Mouse (Mus musculus): ENCODE results near the gene Cyth1.
A peak's percentile ranks its signal among the peaks of the same experiment; 100 is the strongest.

Cyth1 gene

GRCm38 (mm10) chr11:118196824-118197388 lies 51.5 kb downstream of the Cyth1 start:
- DNase-seq, result peak in 1 of 2 experiments; percentile 34

GRCm38 (mm10) chr11:118193390-118194147 lies 54.8 kb downstream of the Cyth1 start:
- DNase-seq, result peak; percentile 79 to 87

- DNase-seq, result no peak
These were observed 55.4 kb downstream of the Cyth1 start for GRCm38 (mm10) chr11:118192973-118193372.

GRCm38 (mm10) chr11:118182768-118183167 lies 65.6 kb downstream of the Cyth1 start:
- no peak for DNase-seq

- no peak for DNase-seq
These were observed 66.0 kb downstream of the Cyth1 start for GRCm38 (mm10) chr11:118182353-118182752.

GRCm38 (mm10) chr11:118180199-118180598 lies 68.2 kb downstream of the Cyth1 start:
- no peak for DNase-seq

GRCm38 (mm10) chr11:118178236-118178635 lies 70.2 kb downstream of the Cyth1 start:
- DNase-seq, result no peak

- no peak for DNase-seq
These were observed 73.6 kb downstream of the Cyth1 start for GRCm38 (mm10) chr11:118174752-118175151.

- peak in 1 of 2 experiments; percentile 37 for DNase-seq
These were observed 75.6 kb downstream of the Cyth1 start for GRCm38 (mm10) chr11:118172768-118173167.

GRCm38 (mm10) chr11:118170333-118170732 lies 78.1 kb downstream of the Cyth1 start:
- DNase-seq, result peak; percentile 74 to 85

GRCm38 (mm10) chr11:118168714-118169113 lies 79.7 kb downstream of the Cyth1 start:
- DNase-seq, result peak; percentile 65 to 66

GRCm38 (mm10) chr11:118166626-118167025 lies 81.8 kb downstream of the Cyth1 start:
- DNase-seq, result no peak

GRCm38 (mm10) chr11:118165681-118166080 lies 82.7 kb downstream of the Cyth1 start:
- DNase-seq, result peak; percentile 51 to 60

- peak; percentile 86 to 89 for DNase-seq
These were observed 83.8 kb downstream of the Cyth1 start for GRCm38 (mm10) chr11:118164566-118164965.

- DNase-seq, result peak; percentile 52 to 54
These were observed 86.1 kb downstream of the Cyth1 start for GRCm38 (mm10) chr11:118162245-118162644.

GRCm38 (mm10) chr11:118161240-118161639 lies 87.2 kb downstream of the Cyth1 start:
- DNase-seq, result no peak

- no peak for DNase-seq
These were observed 87.6 kb downstream of the Cyth1 start for GRCm38 (mm10) chr11:118160763-118161162.

- DNase-seq, result no peak
These were observed 89.6 kb downstream of the Cyth1 start for GRCm38 (mm10) chr11:118158753-118159152.

- no peak for DNase-seq
These were observed 91.8 kb downstream of the Cyth1 start for GRCm38 (mm10) chr11:118156480-118157060.

- DNase-seq, result no peak
These were observed 95.4 kb downstream of the Cyth1 start for GRCm38 (mm10) chr11:118152964-118153363.

- no peak for DNase-seq
These were observed 96.8 kb downstream of the Cyth1 start for GRCm38 (mm10) chr11:118151423-118152180.

GRCm38 (mm10) chr11:118150115-118150701 lies 98.2 kb downstream of the Cyth1 start:
- peak in 1 of 2 experiments; percentile 62 for DNase-seq
